ENCODE assay signal across 16 mouse cellular contexts in genomic region chr9:75273646-75274045, GRCm38 (mm10).
"Had no signal": no experiment of that assay in that cellular context is flagged by ENCODE, and none has a peak within 500 bp of the region (broad histone marks: within the 10 kb centered on the region; RNA-seq: fewer than 3 reads in every experiment).

No protein-coding gene starts in this region.

- DNase-seq: heart, postnatal 10 days; heart, postnatal 14 days; heart, postnatal 36 days; heart, postnatal 4 days; kidney, adult 11 months; kidney, adult 18-20 months; kidney, adult 2 months; kidney, adult 8-10 months; kidney, adult 9 months; kidney, postnatal 10 days; kidney, postnatal 14 days; kidney, postnatal 25 days; kidney, postnatal 36 days; kidney, postnatal 4 days; layer of hippocampus, adult 9-11 months; layer of hippocampus, postnatal 36 days had no signal
